Mouse (Mus musculus) embryonic facial prominence, embryonic 11.5 days (tissue): Measurements from ENCODE around the gene Atxn2. TPM values are rescaled to one million over a fixed set of nuclear protein-coding genes. Genes with fewer than 3 reads are reported as not detected.
A peak's percentile ranks its signal among the peaks of the same experiment; 100 is the strongest.

ENCODE experiments used
- ATAC-seq: fragments of 200-750 bp; cut with Nextera tagmentation; replicated peaks from 2 replicates; pipeline ENCODE4 v1.8.0; 2017; ENCODE audit warnings: low read depth; ENCODE audit not compliant: insufficient number of reproducible peaks, low FRiP score, low TSS enrichment
- DNase-seq: peaks from one replicate; pipeline ENCODE4 v3.0.0-alpha.2; 2015; ENCODE audit warnings: low spot score
- H3K27ac ChIP-seq: fragments of 300-500 bp; sonication (generic); replicated peaks from 2 replicates; pipeline ENCODE4 v1.5.1; 2014; ENCODE audit warnings: mild to moderate bottlenecking, low read depth, low read length, control low read depth
- H3K27me3 ChIP-seq: fragments of 300-500 bp; sonication (generic); 2 replicates; pipeline ENCODE4 v1.6.1; 2014; ENCODE audit warnings: mild to moderate bottlenecking, low read length, moderate library complexity, mixed read lengths; ENCODE audit not compliant: control insufficient read depth, insufficient read depth
- H3K36me3 ChIP-seq: fragments of 300-500 bp; sonication (generic); replicated peaks from 2 replicates; pipeline ENCODE4 v1.6.1; 2014; ENCODE audit warnings: low read depth, mild to moderate bottlenecking, low read length, moderate library complexity, mixed read lengths; ENCODE audit not compliant: control insufficient read depth, insufficient read depth
- H3K4me1 ChIP-seq: fragments of 300-500 bp; sonication (generic); 2 replicates; pipeline ENCODE4 v1.6.1; 2014; ENCODE audit warnings: low read length, mixed read lengths; ENCODE audit not compliant: control insufficient read depth, insufficient read depth
- H3K4me2 ChIP-seq: fragments of 300-500 bp; sonication (generic); 2 replicates; pipeline ENCODE4 v1.6.1; 2014; ENCODE audit warnings: low read depth, mild to moderate bottlenecking, control low read depth, low read length, moderate library complexity
- H3K4me3 ChIP-seq: fragments of 300-500 bp; sonication (generic); 2 replicates; pipeline ENCODE4 v1.5.1; 2014; ENCODE audit warnings: low read depth, low read length, control low read depth
- H3K9ac ChIP-seq: fragments of 300-500 bp; sonication (generic); replicated peaks from 2 replicates; pipeline ENCODE4 v1.6.1; 2014; ENCODE audit warnings: mild to moderate bottlenecking, control low read depth, low read length
- H3K9me3 ChIP-seq: fragments of 300-500 bp; sonication (generic); replicated peaks from 2 replicates; pipeline ENCODE4 v1.6.1; 2016; ENCODE audit warnings: mild to moderate bottlenecking, low read length, inconsistent platforms, mixed read lengths; ENCODE audit not compliant: control insufficient read depth
- WGBS: fragments of 180-500 bp; shearing (Covaris S2); extraction: QIAGEN DNeasy Blood & Tissue Kit; methylation state at CpG from one replicate; pipeline ENCODE4 v1.1.7; 2014; 5-methylcytosine and 5-hydroxymethylcytosine counted together
- polyA plus RNA-seq: library from polyadenylated mRNA; unstranded; fragments of >200 nt; fragmentation: Nextera tagmentation; extraction: Ambion mirVana; gene quantifications from 2 replicates; pipeline ENCODE4 v1.2.1, GENCODE M21; 2014

The Atxn2 gene
- polyA plus RNA-seq, 1 experiment from 2014 or later: 61.5 TPM

DNA sequence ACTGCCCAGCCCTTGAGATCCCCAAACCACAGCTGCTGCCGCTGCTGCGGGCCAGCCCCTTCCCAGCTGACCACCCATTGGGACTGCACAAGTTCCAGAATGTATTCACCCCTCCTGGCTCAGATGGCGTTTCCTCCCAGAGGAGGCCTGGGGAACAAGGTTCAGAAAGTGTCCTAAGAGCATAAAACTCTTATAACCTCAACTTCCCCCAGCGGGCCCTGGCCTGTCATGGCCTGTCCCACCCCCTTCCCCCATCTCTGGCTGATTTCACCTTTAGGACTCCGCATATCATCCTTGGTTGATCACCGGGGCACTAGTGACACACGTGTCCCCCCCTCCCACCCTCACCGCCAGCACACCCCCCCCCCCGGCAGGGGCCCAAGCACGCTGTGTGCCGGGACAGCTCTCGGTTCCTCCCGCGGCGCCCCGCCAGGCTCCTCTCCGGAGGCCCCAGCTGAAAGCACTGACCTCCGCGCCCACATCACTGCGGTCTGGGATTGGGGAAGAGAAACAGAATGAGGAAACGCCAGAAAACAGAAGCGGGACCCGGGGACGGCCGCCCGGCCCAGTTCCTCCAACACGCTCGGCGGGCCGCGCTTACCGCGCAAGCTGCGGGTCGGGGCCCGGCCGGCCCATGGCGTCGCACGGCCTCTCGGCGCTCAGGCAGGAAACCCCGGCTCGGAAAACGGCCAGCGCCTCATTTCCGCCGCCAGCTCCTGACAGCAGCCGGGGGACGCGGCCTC, 125.0 kb downstream of the Atxn2 start:
- Histone ChIP-seq H3K9me3 (no peaks in the 10 kb centered on the region), H3K27me3 (peaks cover 21% of the 10 kb centered on the region; the same call in 1 of the 2 replicates), H3K9ac (peak overlapping the region; percentile 63), H3K4me3 (peak overlapping the region; percentile 74), H3K27ac (no peak overlapping the region), H3K4me2 (peak overlapping the region; percentile 96), H3K4me1 (peaks cover 12% of the 10 kb centered on the region), H3K36me3 (no peaks in the 10 kb centered on the region)
- ATAC-seq (peak; percentile 7; the same call in 1 of the 2 replicates), DNase-seq (no peak)
- WGBS: 1% methylated on average over 45 of the region's 51 CpGs

DNA sequence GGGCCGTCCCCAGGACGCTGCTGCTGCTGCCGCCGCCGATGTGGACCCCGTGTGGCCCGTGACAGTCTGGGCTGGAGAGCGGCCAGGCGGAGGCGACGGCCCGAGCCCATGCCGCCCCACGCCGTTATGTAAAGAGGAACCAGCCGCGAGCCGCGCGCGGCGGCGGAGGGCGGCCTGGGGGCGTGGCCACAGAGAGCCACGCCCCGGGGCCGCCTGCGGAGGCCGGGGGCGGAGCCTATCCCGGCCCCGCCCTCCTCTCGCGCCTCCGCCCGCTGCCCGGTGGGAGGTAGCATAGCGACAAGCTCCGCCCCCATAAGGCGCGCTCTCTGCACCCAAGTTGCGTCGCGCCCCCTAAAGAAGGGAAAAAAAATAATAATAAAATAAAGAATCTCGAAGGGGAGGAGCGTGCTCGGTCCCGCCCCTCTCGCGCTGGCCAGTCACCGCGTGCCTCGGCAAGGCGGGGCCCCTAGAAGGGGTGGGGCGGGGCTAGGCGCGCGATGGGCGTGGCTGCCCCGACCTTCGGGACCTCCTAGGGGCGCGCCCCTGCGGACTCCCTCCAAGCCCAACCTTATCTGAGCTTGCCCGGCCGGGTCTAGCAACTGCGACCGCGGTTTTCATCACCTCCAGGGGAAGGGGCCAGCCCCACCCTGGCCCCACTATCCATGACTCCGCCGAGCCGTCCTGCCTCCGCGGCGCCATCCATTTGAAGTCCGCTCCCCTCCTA, 125.7 kb downstream of the Atxn2 start:
- H3K27ac ChIP-seq: no peak overlapping the region
- WGBS: under 1% methylated on average over 75 of the region's 77 CpGs
- no peaks in the 10 kb centered on the region for H3K9me3 ChIP-seq
- no peaks in the 10 kb centered on the region for H3K36me3 ChIP-seq
- peak overlapping the region; percentile 96 for H3K4me2 ChIP-seq
- peaks cover 21% of the 10 kb centered on the region; the same call in 1 of the 2 replicates for H3K27me3 ChIP-seq
- peak overlapping the region; percentile 63 for H3K9ac ChIP-seq
- ATAC-seq (peak; percentile 77), DNase-seq (peak; percentile 91)
- H3K4me3 ChIP-seq: peak overlapping the region; percentile 74
- peaks cover 12% of the 10 kb centered on the region for H3K4me1 ChIP-seq

DNA sequence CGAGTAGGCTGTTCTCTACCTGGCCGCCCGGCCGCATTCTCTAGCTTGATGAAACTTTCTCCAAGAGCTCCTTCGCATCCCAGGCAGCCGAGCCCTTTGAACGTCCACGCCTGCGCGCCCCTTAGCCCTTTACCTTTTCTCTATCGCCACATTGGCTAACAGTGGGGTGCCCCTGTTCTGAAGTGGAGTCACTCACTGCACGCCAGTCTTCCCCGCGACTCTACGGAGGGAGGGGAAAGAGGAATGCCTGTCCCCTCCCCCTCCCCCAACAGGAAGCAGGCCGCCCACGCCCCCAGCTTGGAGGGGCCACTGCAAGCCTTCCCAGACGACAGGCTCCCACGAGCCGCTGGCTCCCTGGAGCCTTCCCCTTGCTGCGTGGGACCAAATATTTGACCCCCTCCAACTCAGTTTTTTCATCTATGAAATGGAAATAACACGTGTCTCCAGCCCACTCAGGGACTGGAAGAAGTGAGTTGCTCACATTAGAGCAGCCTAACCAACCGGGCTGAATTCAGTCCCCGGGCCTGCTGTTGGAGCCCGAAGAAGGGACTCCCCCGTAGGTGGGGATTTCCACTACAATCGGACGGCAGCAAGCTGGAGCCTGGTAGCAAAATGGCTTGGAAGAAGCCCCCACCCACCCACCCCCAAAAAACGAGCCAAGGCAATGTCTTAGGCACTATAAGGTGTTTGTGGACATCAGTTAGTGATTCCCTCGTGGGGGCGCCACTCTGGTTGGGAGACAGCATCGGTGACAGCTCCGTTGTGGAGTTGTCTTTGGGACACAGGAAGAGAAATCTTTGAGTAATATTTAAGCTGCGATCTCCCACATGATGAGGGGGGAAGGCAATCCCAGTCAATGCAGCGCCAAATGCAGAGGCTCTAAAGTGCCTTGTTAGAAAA, 126.6 kb downstream of the Atxn2 start, which contains the start of gene Sh2b3:
Gene Sh2b3 (minus strand): TSS at position 206 of the 900 bp plus-strand sequence.
- peak; percentile 7; the same call in 1 of the 2 replicates for ATAC-seq

DNA sequence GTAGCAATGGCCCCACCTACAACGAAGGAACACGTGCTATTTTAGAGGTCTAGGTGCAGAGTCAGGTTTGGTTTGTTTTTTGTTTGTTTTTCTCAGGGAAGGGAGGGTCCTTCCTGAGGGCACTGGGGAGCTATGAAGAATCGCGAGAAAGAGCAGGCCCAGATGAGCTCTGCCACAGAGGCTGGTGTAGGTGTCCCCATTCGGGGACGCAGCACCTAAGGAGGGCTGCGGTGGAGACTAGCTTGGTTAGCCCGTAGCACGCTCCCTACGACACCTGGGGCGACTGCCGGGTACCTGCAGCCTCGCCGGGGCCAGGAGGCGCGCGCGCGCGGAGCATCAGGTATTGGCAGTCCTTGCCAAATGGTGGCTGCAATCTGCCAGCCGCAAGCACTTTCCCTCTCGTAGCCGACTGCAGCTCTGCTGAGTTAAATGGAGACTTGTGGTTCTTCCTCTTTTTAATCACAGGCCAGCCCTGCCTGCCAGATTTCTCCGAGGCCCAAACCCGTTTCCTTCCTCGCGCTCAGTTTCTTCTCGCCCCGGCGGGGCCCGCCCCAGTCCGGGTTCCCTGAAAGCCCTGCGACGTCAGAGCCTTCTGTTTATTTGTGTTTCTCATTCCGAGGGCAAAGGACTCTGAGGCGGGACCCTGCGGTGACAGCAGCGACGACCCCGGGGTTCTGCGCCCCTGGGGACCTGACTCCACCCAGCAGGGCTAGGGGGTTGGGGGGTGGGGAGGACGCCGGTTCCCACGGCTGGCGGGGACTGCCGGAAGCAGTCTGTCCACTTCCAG, 127.4 kb downstream of the Atxn2 start:
- ATAC-seq (no peak), DNase-seq (peak; percentile 29)
- Histone ChIP-seq H3K4me3 (peak overlapping the region; percentile 74), H3K4me2 (peak overlapping the region; percentile 96), H3K9ac (peak overlapping the region; percentile 37), H3K9me3 (no peaks in the 10 kb centered on the region), H3K4me1 (peaks cover 12% of the 10 kb centered on the region), H3K27ac (peak overlapping the region; percentile 41; the same call in 1 of the 2 replicates), H3K36me3 (no peaks in the 10 kb centered on the region), H3K27me3 (peaks cover 30% of the 10 kb centered on the region)
- under 1% methylated on average over 46 of the region's 46 CpGs for WGBS

More for the DNA sequence above, 126.6 kb downstream of the Atxn2 start, which contains the start of gene Sh2b3:
- WGBS: 2% methylated on average over 34 of the region's 35 CpGs
- Histone ChIP-seq H3K27ac (peak within 1 kb of the TSS; percentile 41; the same call in 1 of the 2 replicates), H3K4me3 (peak within 1 kb of the TSS; percentile 74), H3K4me1 (peaks cover 12% of the 10 kb centered on the region), H3K36me3 (no peaks in the 10 kb centered on the region), H3K27me3 (peaks cover 24% of the 10 kb centered on the region; the same call in 1 of the 2 replicates), H3K9ac (peak within 1 kb of the TSS; percentile 63), H3K4me2 (peak within 1 kb of the TSS; percentile 96), H3K9me3 (no peaks in the 10 kb centered on the region)
- DNase-seq: no peak

DNA sequence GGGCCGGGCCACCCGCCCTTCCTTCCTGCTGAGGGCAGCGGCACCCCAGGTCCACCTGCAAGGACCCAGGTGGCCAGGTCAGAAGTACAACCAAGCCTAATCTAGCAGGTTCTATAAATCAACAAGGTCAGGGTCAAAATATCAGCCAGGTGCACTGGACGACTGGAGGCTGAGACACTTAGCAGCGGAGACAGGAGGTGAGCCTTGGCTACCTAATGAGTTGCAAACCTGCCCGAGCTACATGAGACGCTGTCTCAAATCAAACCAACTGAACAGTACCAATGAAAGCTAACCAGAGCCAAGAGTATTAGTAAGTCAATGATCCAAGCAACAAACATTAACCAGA, 128.0 kb downstream of the Atxn2 start:
- WGBS: 25% methylated on average over 7 of the region's 7 CpGs
- DNase-seq (no peak), ATAC-seq (no peak)
- Histone ChIP-seq H3K4me2 (peak overlapping the region; percentile 96), H3K27me3 (peaks cover 35% of the 10 kb centered on the region), H3K4me3 (peak overlapping the region; percentile 74), H3K9me3 (no peaks in the 10 kb centered on the region), H3K36me3 (no peaks in the 10 kb centered on the region), H3K4me1 (peaks cover 12% of the 10 kb centered on the region), H3K9ac (peak overlapping the region; percentile 37), H3K27ac (no peak overlapping the region)

GRCm38 (mm10) chr5:121841516-121841915, 130.4 kb downstream of the Atxn2 start:
- H3K27me3 ChIP-seq: peaks cover 40% of the 10 kb centered on the region
- ATAC-seq (no peak), DNase-seq (no peak)
- H3K36me3 ChIP-seq: no peaks in the 10 kb centered on the region
- peaks cover 7% of the 10 kb centered on the region for H3K4me1 ChIP-seq
- H3K9ac ChIP-seq: no peak overlapping the region
- H3K4me2 ChIP-seq: no peak overlapping the region
- WGBS: 86% methylated on average over 9 of the region's 9 CpGs
- no peak overlapping the region for H3K4me3 ChIP-seq
- H3K27ac ChIP-seq: no peak overlapping the region
- H3K9me3 ChIP-seq: no peaks in the 10 kb centered on the region

DNA sequence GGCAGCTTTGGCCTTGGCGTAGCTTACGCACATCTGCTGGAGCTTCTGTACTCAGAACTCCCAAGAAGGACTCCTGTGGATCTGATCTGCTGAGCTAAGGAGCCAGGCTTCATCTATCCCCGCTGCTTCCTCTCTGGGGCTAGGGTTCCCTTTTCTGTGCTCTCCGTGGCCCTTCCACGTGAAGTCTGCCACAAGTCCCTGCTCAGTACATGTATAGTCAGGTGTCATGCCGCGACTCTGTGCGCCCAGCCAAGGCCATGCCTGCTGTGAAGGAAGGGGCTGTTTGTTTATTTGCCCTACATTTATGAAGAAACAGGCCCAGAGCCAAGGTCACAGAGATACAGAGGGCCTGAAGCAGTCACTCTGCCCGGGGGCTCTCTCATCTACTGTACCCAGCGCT, 130.8 kb downstream of the Atxn2 start:
- Histone ChIP-seq H3K27me3 (peaks cover 40% of the 10 kb centered on the region), H3K9me3 (no peaks in the 10 kb centered on the region), H3K4me2 (no peak overlapping the region), H3K36me3 (no peaks in the 10 kb centered on the region), H3K9ac (no peak overlapping the region), H3K4me1 (peaks cover 7% of the 10 kb centered on the region), H3K4me3 (no peak overlapping the region), H3K27ac (no peak overlapping the region)
- no peak for DNase-seq
- WGBS: 43% methylated on average over 10 of the region's 10 CpGs
- no peak for ATAC-seq
